Mouse (Mus musculus) MEL (cell line): ENCODE data around the gene Mok.
A peak's percentile ranks its signal among the peaks of the same experiment; 100 is the strongest.

Experiments used
- BHLHE40 ChIP-seq: IDR thresholded peaks from 2 replicates; pipeline ENCODE4 v1.6.1; 2012; ENCODE audit warnings: low read depth, mild to moderate bottlenecking, inconsistent platforms, low read length, improper control_type of control experiment, borderline replicate concordance
- CHD2 ChIP-seq: IDR thresholded peaks from 2 replicates; pipeline ENCODE4 v1.6.1; 2011; ENCODE audit warnings: low read length, improper control_type of control experiment
- CTCF ChIP-seq, 3 experiments: IDR thresholded peaks in 2 of 3; conservative IDR thresholded peaks in 1 of 3; 2 replicates each; pipeline ENCODE4 v1.5.1; 2011 to 2012; ENCODE audit warnings: low read length in 3 of 3, low read depth in 2 of 3, mild to moderate bottlenecking in 2 of 3, improper control_type of control experiment in 1 of 3, inconsistent platforms in 1 of 3, mixed read lengths in 1 of 3, moderate library complexity in 1 of 3; ENCODE audit not compliant: control insufficient read depth in 1 of 3, insufficient read depth in 1 of 3, poor library complexity in 1 of 3, severe bottlenecking in 1 of 3
- GATA1 ChIP-seq: IDR thresholded peaks from 2 replicates; pipeline ENCODE4 v1.6.1; 2011; ENCODE audit warnings: low read depth, low read length, improper control_type of control experiment
- JUND ChIP-seq: IDR thresholded peaks from 2 replicates; pipeline ENCODE4 v1.6.1; 2011; ENCODE audit warnings: low read depth, mild to moderate bottlenecking, improper control_type of control experiment, low read length
- MAZ ChIP-seq: IDR thresholded peaks from 2 replicates; pipeline ENCODE4 v1.6.1; 2012; ENCODE audit warnings: low read depth, mild to moderate bottlenecking, inconsistent platforms, low read length, improper control_type of control experiment
- MEF2A ChIP-seq: IDR thresholded peaks from 2 replicates; pipeline ENCODE4 v1.6.1; 2014; ENCODE audit warnings: low read depth, mild to moderate bottlenecking, inconsistent platforms, low read length, improper control_type of control experiment; ENCODE audit not compliant: poor library complexity, insufficient replicate concordance, severe bottlenecking; ENCODE audit errors: extremely low read depth
- MXI1 ChIP-seq: IDR thresholded peaks from 2 replicates; pipeline ENCODE4 v1.6.1; 2011; ENCODE audit warnings: mild to moderate bottlenecking, low read depth, low read length, improper control_type of control experiment
- MYB ChIP-seq: IDR thresholded peaks from 2 replicates; pipeline ENCODE4 v1.6.1; 2011; ENCODE audit warnings: mild to moderate bottlenecking, low read depth, low read length, improper control_type of control experiment
- NELFE ChIP-seq: IDR thresholded peaks from 2 replicates; pipeline ENCODE4 v1.6.1; 2011; ENCODE audit warnings: low read depth, low read length, improper control_type of control experiment
- NRF1 ChIP-seq: IDR thresholded peaks from 2 replicates; pipeline ENCODE4 v1.6.1; 2014; ENCODE audit warnings: low read depth, mild to moderate bottlenecking, inconsistent platforms, low read length, improper control_type of control experiment, moderate library complexity; ENCODE audit not compliant: poor library complexity, insufficient read depth, severe bottlenecking
- POLR2A ChIP-seq, 2 experiments: IDR thresholded peaks; 2 replicates each; pipeline ENCODE4 v1.6.1; 2011 to 2012; ENCODE audit warnings: low read length in 2 of 2, mild to moderate bottlenecking in 2 of 2, control low read depth in 1 of 2, improper control_type of control experiment in 1 of 2, low read depth in 1 of 2, moderate library complexity in 1 of 2; ENCODE audit not compliant: control insufficient read depth in 1 of 2, insufficient read depth in 1 of 2, poor library complexity in 1 of 2
- RAD21 ChIP-seq: IDR thresholded peaks from 2 replicates; pipeline ENCODE4 v1.6.1; 2011; ENCODE audit warnings: mild to moderate bottlenecking, low read depth, low read length, improper control_type of control experiment
- TBP ChIP-seq: IDR thresholded peaks from 2 replicates; pipeline ENCODE4 v1.8.0; 2011; ENCODE audit warnings: low read depth, low read length, improper control_type of control experiment

GRCm38 (mm10) chr12:110882291-110882690, 41.6 kb upstream of the Mok start:
- TF ChIP-seq MEF2A (no peak), CTCF (IDR thresholded peaks at IDR 0.05 in 2 of 3, conservative IDR thresholded peaks at IDR 0.05 in 1 of 3; ENCODE audit: control insufficient read depth in 1 of 3, insufficient read depth in 1 of 3, low read depth in 2 of 3, low read length in 3 of 3, poor library complexity in 1 of 3, severe bottlenecking in 1 of 3) (peak in 2 of 3 experiments; percentile 40 to 49; a peak in 5 of 6 replicates), BHLHE40 (no peak), JUND (no peak), TBP (no peak), CHD2 (no peak), MYB (no peak), POLR2A (IDR thresholded peaks at IDR 0.05; ENCODE audit: control insufficient read depth in 1 of 2, insufficient read depth in 1 of 2, low read depth in 1 of 2, low read length in 2 of 2, poor library complexity in 1 of 2) (no peak), MXI1 (no peak), NRF1 (no peak), MAZ (no peak), GATA1 (no peak), NELFE (no peak), RAD21 (peak; percentile 17; the same call in 1 of the 2 replicates)
